Mouse (Mus musculus): ENCODE results near the gene Anapc16.

- TF ChIP-seq EP300 (optimal IDR thresholded peaks at IDR 0.05) (no peak), CTCF (IDR thresholded peaks at IDR 0.05; ENCODE audit: low read depth) (peak; percentile 37; the same call in 1 of the 2 replicates)
These were observed 36.2 kb downstream of the Anapc16 start for GRCm38 (mm10) chr10:59966743-59967142.

Data from stomach, postnatal 0 days (tissue).